Mouse (Mus musculus): ENCODE measurements around the gene Mthfd2l.

DNA sequence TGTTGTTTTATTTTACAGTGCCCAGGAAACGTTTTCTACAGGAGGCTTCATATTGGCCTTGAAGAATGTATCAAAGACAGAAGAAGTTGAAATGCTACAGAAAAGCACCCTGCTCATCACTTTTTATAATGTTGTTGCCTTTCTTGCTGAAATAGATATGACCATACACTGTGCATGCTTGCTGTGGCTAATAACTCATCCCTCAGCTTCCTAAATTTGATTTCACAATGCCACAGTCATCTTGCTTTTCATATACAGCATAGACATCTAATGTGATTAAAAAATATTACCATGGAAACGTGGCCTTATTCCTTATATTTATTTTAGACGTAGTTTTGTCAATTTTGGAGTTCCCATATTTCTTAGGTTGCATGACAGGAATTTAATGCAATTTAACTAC, 33.5 kb upstream of the Mthfd2l start:
- TF ChIP-seq CTCF (IDR thresholded peaks at IDR 0.05; ENCODE audit: low read depth), result no peak
- TF ChIP-seq EP300 (IDR thresholded peaks at IDR 0.05; ENCODE audit: low read depth), result no peak
